Mouse (Mus musculus) MEL (cell line): ENCODE measurements around the gene Ccdc175. TPM values are rescaled to one million over a fixed set of nuclear protein-coding genes. Genes with fewer than 3 reads are reported as not detected.

Experiments
- DNase-seq: peaks from one replicate; pipeline ENCODE4 v3.0.0; 2011; ENCODE audit warnings: low read depth, low spot score
- H3K27ac ChIP-seq: 2 replicates; pipeline ENCODE4 v1.5.1; 2012; ENCODE audit warnings: low read depth, mild to moderate bottlenecking, control low read depth, low read length, moderate library complexity; ENCODE audit not compliant: control insufficient read depth
- H3K27me3 ChIP-seq, 2 experiments: fragments of 150-350 bp in 1 of 2; sonication (generic) in 1 of 2; 2 replicates each; pipeline ENCODE4 v1.6.1; 2012; ENCODE audit warnings: low read length in 2 of 2, mild to moderate bottlenecking in 2 of 2, improper control_type of control experiment in 1 of 2, moderate library complexity in 1 of 2; ENCODE audit not compliant: insufficient read depth in 2 of 2, control insufficient read depth in 1 of 2
- H3K36me3 ChIP-seq, 2 experiments: 2 replicates each; pipeline ENCODE4 v1.6.1; 2012 to 2014; ENCODE audit warnings: low read length in 2 of 2, improper control_type of control experiment in 1 of 2, inconsistent platforms in 1 of 2, mild to moderate bottlenecking in 1 of 2; ENCODE audit not compliant: insufficient read depth in 2 of 2, control insufficient read depth in 1 of 2
- H3K4me1 ChIP-seq, 2 experiments: fragments of 150-350 bp in 1 of 2; sonication (generic) in 1 of 2; 2 replicates each; pipeline ENCODE4 v1.6.1; 2012; ENCODE audit warnings: low read length in 2 of 2, improper control_type of control experiment in 1 of 2, mild to moderate bottlenecking in 1 of 2; ENCODE audit not compliant: insufficient read depth in 2 of 2, control insufficient read depth in 1 of 2
- H3K4me3 ChIP-seq, 2 experiments: fragments of 150-350 bp in 1 of 2; sonication (generic) in 1 of 2; 2 replicates each; pipeline ENCODE4 v1.5.1; 2012; ENCODE audit warnings: low read depth in 2 of 2, low read length in 2 of 2, mild to moderate bottlenecking in 2 of 2, moderate library complexity in 2 of 2, control low read depth in 1 of 2, improper control_type of control experiment in 1 of 2; ENCODE audit not compliant: control insufficient read depth in 1 of 2, insufficient read depth in 1 of 2
- H3K79me2 ChIP-seq: 2 replicates; pipeline ENCODE4 v1.6.1; 2012; ENCODE audit warnings: mild to moderate bottlenecking, low read length, moderate library complexity; ENCODE audit not compliant: control insufficient read depth, poor library complexity, insufficient read depth
- H3K9ac ChIP-seq: 2 replicates; pipeline ENCODE4 v1.6.1; 2012; ENCODE audit warnings: low read depth, mild to moderate bottlenecking, control low read depth, low read length, moderate library complexity; ENCODE audit not compliant: control insufficient read depth, poor library complexity, severe bottlenecking
- H3K9me3 ChIP-seq: fragments of 150-350 bp; sonication (generic); replicated peaks from 2 replicates; pipeline ENCODE4 v1.6.1; 2012; ENCODE audit warnings: mild to moderate bottlenecking, low read length, improper control_type of control experiment, moderate library complexity; ENCODE audit not compliant: insufficient read depth
- CHD2 ChIP-seq: IDR thresholded peaks from 2 replicates; pipeline ENCODE4 v1.6.1; 2011; ENCODE audit warnings: low read length, improper control_type of control experiment
- CTCF ChIP-seq, 3 experiments: IDR thresholded peaks in 2 of 3; conservative IDR thresholded peaks in 1 of 3; 2 replicates each; pipeline ENCODE4 v1.5.1; 2011 to 2012; ENCODE audit warnings: low read length in 3 of 3, low read depth in 2 of 3, mild to moderate bottlenecking in 2 of 3, improper control_type of control experiment in 1 of 3, inconsistent platforms in 1 of 3, mixed read lengths in 1 of 3, moderate library complexity in 1 of 3; ENCODE audit not compliant: control insufficient read depth in 1 of 3, insufficient read depth in 1 of 3, poor library complexity in 1 of 3, severe bottlenecking in 1 of 3
- ELF1 ChIP-seq: IDR thresholded peaks from 2 replicates; pipeline ENCODE4 v1.6.1; 2014; ENCODE audit warnings: low read depth, mild to moderate bottlenecking, inconsistent platforms, low read length, improper control_type of control experiment, moderate library complexity
- EP300 ChIP-seq, 2 experiments: IDR thresholded peaks; 2 replicates each; pipeline ENCODE4 v1.6.1; 2011; ENCODE audit warnings: improper control_type of control experiment in 2 of 2, low read length in 2 of 2, low read depth in 1 of 2, mild to moderate bottlenecking in 1 of 2
- ETS1 ChIP-seq: IDR thresholded peaks from 2 replicates; pipeline ENCODE4 v1.6.1; 2012; ENCODE audit warnings: low read depth, mild to moderate bottlenecking, inconsistent platforms, low read length, improper control_type of control experiment, moderate library complexity
- HCFC1 ChIP-seq: IDR thresholded peaks from 2 replicates; pipeline ENCODE4 v1.6.1; 2012; ENCODE audit warnings: low read depth, mild to moderate bottlenecking, inconsistent platforms, low read length, improper control_type of control experiment, moderate library complexity
- KAT2A ChIP-seq: conservative IDR thresholded peaks from 2 replicates; pipeline ENCODE4 v1.6.1; 2012; ENCODE audit warnings: low read depth, low read length, improper control_type of control experiment, inconsistent platforms
- MAFK ChIP-seq: IDR thresholded peaks from 2 replicates; pipeline ENCODE4 v1.6.1; 2011; ENCODE audit warnings: low read depth, mild to moderate bottlenecking, low read length, improper control_type of control experiment, borderline replicate concordance
- MAX ChIP-seq: IDR thresholded peaks from 2 replicates; pipeline ENCODE4 v1.6.1; 2011; ENCODE audit warnings: low read length, improper control_type of control experiment
- MEF2A ChIP-seq: IDR thresholded peaks from 2 replicates; pipeline ENCODE4 v1.6.1; 2014; ENCODE audit warnings: low read depth, mild to moderate bottlenecking, inconsistent platforms, low read length, improper control_type of control experiment; ENCODE audit not compliant: poor library complexity, insufficient replicate concordance, severe bottlenecking; ENCODE audit errors: extremely low read depth
- MYB ChIP-seq: IDR thresholded peaks from 2 replicates; pipeline ENCODE4 v1.6.1; 2011; ENCODE audit warnings: mild to moderate bottlenecking, low read depth, low read length, improper control_type of control experiment
- MYC ChIP-seq: IDR thresholded peaks from 2 replicates; pipeline ENCODE4 v1.6.1; 2011; ENCODE audit warnings: low read depth, mild to moderate bottlenecking, low read length, improper control_type of control experiment, moderate library complexity
- NRF1 ChIP-seq: IDR thresholded peaks from 2 replicates; pipeline ENCODE4 v1.6.1; 2014; ENCODE audit warnings: low read depth, mild to moderate bottlenecking, inconsistent platforms, low read length, improper control_type of control experiment, moderate library complexity; ENCODE audit not compliant: poor library complexity, insufficient read depth, severe bottlenecking
- POLR2AphosphoS2 ChIP-seq: IDR thresholded peaks from 2 replicates; pipeline ENCODE4 v1.6.1; 2011; ENCODE audit warnings: low read length, improper control_type of control experiment
- POLR2AphosphoS5 ChIP-seq: IDR thresholded peaks from 2 replicates; pipeline ENCODE4 v1.6.1; 2012; ENCODE audit warnings: low read depth, borderline replicate concordance, mild to moderate bottlenecking, inconsistent platforms, low read length, moderate library complexity, mixed read lengths
- RCOR1 ChIP-seq: IDR thresholded peaks from 2 replicates; pipeline ENCODE4 v1.6.1; 2012; ENCODE audit warnings: low read depth, mild to moderate bottlenecking, inconsistent platforms, low read length, improper control_type of control experiment
- SIN3A ChIP-seq: IDR thresholded peaks from 2 replicates; pipeline ENCODE4 v1.6.1; 2012; ENCODE audit warnings: low read length, improper control_type of control experiment, inconsistent platforms
- TAL1 ChIP-seq: IDR thresholded peaks from 2 replicates; pipeline ENCODE4 v1.6.1; 2012; ENCODE audit warnings: mild to moderate bottlenecking, inconsistent platforms, low read length, moderate library complexity, mixed read lengths
- TBP ChIP-seq: IDR thresholded peaks from 2 replicates; pipeline ENCODE4 v1.8.0; 2011; ENCODE audit warnings: low read depth, low read length, improper control_type of control experiment
- TCF12 ChIP-seq: IDR thresholded peaks from 2 replicates; pipeline ENCODE4 v1.6.1; 2014; ENCODE audit warnings: low read depth, mild to moderate bottlenecking, inconsistent platforms, low read length, improper control_type of control experiment, moderate library complexity
- USF1 ChIP-seq: IDR thresholded peaks from 2 replicates; pipeline ENCODE4 v1.6.1; 2014; ENCODE audit warnings: low read depth, mild to moderate bottlenecking, inconsistent platforms, low read length, improper control_type of control experiment, moderate library complexity
- ZC3H11A ChIP-seq: IDR thresholded peaks from 2 replicates; pipeline ENCODE4 v1.6.1; 2012; ENCODE audit warnings: low read depth, mild to moderate bottlenecking, inconsistent platforms, low read length, improper control_type of control experiment
- ZKSCAN1 ChIP-seq: IDR thresholded peaks from 2 replicates; pipeline ENCODE4 v1.6.1; 2012; ENCODE audit warnings: low read depth, mild to moderate bottlenecking, inconsistent platforms, low read length, improper control_type of control experiment, moderate library complexity
- ZMIZ1 ChIP-seq: IDR thresholded peaks from 2 replicates; pipeline ENCODE4 v1.6.1; 2012; ENCODE audit warnings: low read depth, mild to moderate bottlenecking, inconsistent platforms, low read length, improper control_type of control experiment, moderate library complexity
- ZNF384 ChIP-seq: IDR thresholded peaks from 2 replicates; pipeline ENCODE4 v1.6.1; 2012; ENCODE audit warnings: low read depth, mild to moderate bottlenecking, inconsistent platforms, low read length, improper control_type of control experiment
- polyA plus RNA-seq, 2 experiments: library from polyadenylated mRNA; stranded (reverse) in 1 of 2; unstranded in 1 of 2; fragments of >175 nt in 1 of 2; fragments of >200 nt in 1 of 2; gene quantifications; 2 replicates each; pipeline versions ENCODE4 v1.2.1 to v1.2.4; 2012; ENCODE audit warnings: low replicate concordance in 2 of 2, low read depth in 1 of 2; ENCODE audit not compliant: insufficient read length in 2 of 2, insufficient read depth in 1 of 2, missing spikeins in 1 of 2
- total RNA-seq: library from RNA; depleted of rRNA; stranded (reverse); fragments of 300-350 nt; gene quantifications from 2 replicates; pipeline ENCODE4 v1.2.3, GENCODE M21; 2012

The Ccdc175 gene
- total and polyA plus RNA-seq, 3 experiments = not detected

- Histone ChIP-seq H3K27me3 (no peaks in the 10 kb centered on the region; a peak in 1 of 4 replicates), H3K4me1 (no peaks in the 10 kb centered on the region), H3K4me3 (no peak overlapping the region), H3K79me2 (no peaks in the 10 kb centered on the region), H3K36me3 (no peaks in the 10 kb centered on the region), H3K9me3 (no peaks in the 10 kb centered on the region), H3K9ac (no peak overlapping the region), H3K27ac (no peak overlapping the region)
- no peak for DNase-seq
- TF ChIP-seq RCOR1 (no peak), MYB (no peak), ZKSCAN1 (no peak), MAX (no peak), TAL1 (no peak), HCFC1 (no peak), ZC3H11A (no peak), EP300 (IDR thresholded peaks at IDR 0.05; ENCODE audit: low read depth in 1 of 2, low read length in 2 of 2) (no peak), USF1 (no peak), ETS1 (no peak)
Observed at GRCm38 (mm10) chr12:72197925-72198486, 13.2 kb upstream of the Ccdc175 start.

GRCm38 (mm10) chr12:72197434-72197833, 12.6 kb upstream of the Ccdc175 start:
- H3K27me3 ChIP-seq = no peaks in the 10 kb centered on the region; a peak in 1 of 4 replicates
- no peak overlapping the region for H3K4me3 ChIP-seq
- TF ChIP-seq CTCF (IDR thresholded peaks at IDR 0.05 in 2 of 3, conservative IDR thresholded peaks at IDR 0.05 in 1 of 3; ENCODE audit: control insufficient read depth in 1 of 3, insufficient read depth in 1 of 3, low read depth in 2 of 3, low read length in 3 of 3, poor library complexity in 1 of 3, severe bottlenecking in 1 of 3) = no peak
- no peak for TF ChIP-seq CHD2
- no peak for TF ChIP-seq ELF1
- no peak for TF ChIP-seq ZNF384
- TF ChIP-seq TAL1 = no peak
- no peak for TF ChIP-seq TBP
- no peaks in the 10 kb centered on the region for H3K4me1 ChIP-seq
- no peak overlapping the region for H3K9ac ChIP-seq
- no peak for DNase-seq
- H3K27ac ChIP-seq = no peak overlapping the region
- no peaks in the 10 kb centered on the region for H3K9me3 ChIP-seq
- H3K36me3 ChIP-seq = no peaks in the 10 kb centered on the region
- H3K79me2 ChIP-seq = no peaks in the 10 kb centered on the region

- no peak overlapping the region for H3K27ac ChIP-seq
- no peaks in the 10 kb centered on the region for H3K79me2 ChIP-seq
- H3K4me3 ChIP-seq = no peak overlapping the region
- no peak for DNase-seq
- no peaks in the 10 kb centered on the region for H3K27me3 ChIP-seq
- H3K36me3 ChIP-seq = no peaks in the 10 kb centered on the region
- no peaks in the 10 kb centered on the region for H3K4me1 ChIP-seq
- H3K9me3 ChIP-seq = no peaks in the 10 kb centered on the region
- no peak overlapping the region for H3K9ac ChIP-seq
- TF ChIP-seq POLR2AphosphoS2 (no peak), KAT2A (no peak), HCFC1 (no peak), NRF1 (no peak), POLR2AphosphoS5 (no peak), ZMIZ1 (no peak), SIN3A (no peak), MYC (no peak), MAX (no peak), ZC3H11A (no peak), MAFK (no peak), TCF12 (no peak), MYB (no peak), MEF2A (no peak), CHD2 (no peak)
Observed at GRCm38 (mm10) chr12:72179561-72179960, 5.3 kb downstream of the Ccdc175 start.
